Mouse (Mus musculus) R1 (cell line): ENCODE measurements at regions not wholly inside any gene's neighbourhood (a gene's known extent, or its start where the extent isn't known, plus 50 kb on each side); places are given as distances from the start of the nearest gene placed in this dataset.

ENCODE experiments used
- DNase-seq: peaks from one replicate; pipeline ENCODE4 v3.0.0-alpha.2; 2018; ENCODE audit warnings: low read depth, low spot score

DNA sequence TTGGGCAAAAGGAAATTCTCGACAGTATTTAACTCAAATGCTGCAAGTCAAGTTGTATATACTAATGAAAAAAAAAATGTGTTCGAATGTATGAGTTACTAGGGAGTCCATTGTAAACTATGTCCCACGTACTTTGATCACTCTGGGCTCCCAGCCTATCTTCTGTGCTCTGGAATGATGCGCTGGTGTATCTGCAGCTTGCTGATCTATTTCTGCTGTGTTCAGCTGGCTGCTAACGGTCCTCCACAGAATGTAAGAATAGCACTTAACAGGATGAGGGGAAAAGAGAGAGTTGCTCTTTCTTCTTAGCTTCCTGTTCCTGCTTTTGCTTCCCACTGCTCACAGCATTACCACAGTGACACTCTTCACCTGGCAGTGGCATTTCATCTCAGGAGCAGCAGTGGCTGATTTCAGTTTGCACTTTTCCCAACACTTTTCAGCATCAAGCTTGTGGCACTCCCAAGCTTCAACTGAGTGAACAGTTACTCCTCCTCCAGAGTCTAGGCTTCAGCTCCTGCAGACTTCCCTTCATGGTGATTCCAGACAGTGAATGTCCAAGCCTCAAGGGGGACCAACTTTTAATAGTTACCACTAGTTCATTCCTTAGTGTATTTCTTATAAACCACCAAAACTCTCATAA is 425.9 kb downstream of the Arap2 start:
- DNase-seq = no peak

GRCm38 (mm10) chr5:62320682-62321081 is 445.3 kb downstream of the Arap2 start:
- no peak for DNase-seq

GRCm38 (mm10) chr5:62305561-62305960 is 460.4 kb downstream of the Arap2 start:
- no peak for DNase-seq

DNA sequence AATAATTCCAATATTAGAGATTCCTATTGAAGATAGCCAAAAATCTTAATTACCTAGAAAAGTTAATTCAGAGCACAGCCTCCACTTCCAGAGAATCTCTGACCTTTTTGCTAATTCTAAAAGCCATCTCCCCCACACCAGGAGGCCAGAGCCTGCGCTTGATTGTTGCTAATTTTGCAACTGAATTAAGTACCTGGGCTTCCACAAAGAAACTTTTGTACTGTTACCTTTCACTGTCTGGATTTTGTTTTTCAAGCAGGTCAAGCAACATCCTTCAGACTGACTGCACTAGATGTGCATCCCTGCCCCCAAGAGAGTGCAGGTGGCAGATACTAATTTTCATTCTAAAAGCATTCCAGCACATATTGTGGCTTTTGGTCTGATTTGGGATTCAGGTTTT is 469.1 kb downstream of the Arap2 start:
- peak; percentile 53 for DNase-seq
